Mouse (Mus musculus) MEL (cell line): ENCODE data around the gene Srsf5. TPM values are rescaled to one million over a fixed set of nuclear protein-coding genes. Genes with fewer than 3 reads are reported as not detected.
A peak's percentile ranks its signal among the peaks of the same experiment; 100 is the strongest.

ENCODE experiments used
- DNase-seq: peaks from one replicate; pipeline ENCODE4 v3.0.0; 2011; ENCODE audit warnings: low read depth, low spot score
- H3K27ac ChIP-seq: 2 replicates; pipeline ENCODE4 v1.5.1; 2012; ENCODE audit warnings: low read depth, mild to moderate bottlenecking, control low read depth, low read length, moderate library complexity; ENCODE audit not compliant: control insufficient read depth
- H3K27me3 ChIP-seq, 2 experiments: fragments of 150-350 bp in 1 of 2; sonication (generic) in 1 of 2; 2 replicates each; pipeline ENCODE4 v1.6.1; 2012; ENCODE audit warnings: low read length in 2 of 2, mild to moderate bottlenecking in 2 of 2, improper control_type of control experiment in 1 of 2, moderate library complexity in 1 of 2; ENCODE audit not compliant: insufficient read depth in 2 of 2, control insufficient read depth in 1 of 2
- H3K36me3 ChIP-seq, 2 experiments: 2 replicates each; pipeline ENCODE4 v1.6.1; 2012 to 2014; ENCODE audit warnings: low read length in 2 of 2, improper control_type of control experiment in 1 of 2, inconsistent platforms in 1 of 2, mild to moderate bottlenecking in 1 of 2; ENCODE audit not compliant: insufficient read depth in 2 of 2, control insufficient read depth in 1 of 2
- H3K4me1 ChIP-seq, 2 experiments: fragments of 150-350 bp in 1 of 2; sonication (generic) in 1 of 2; 2 replicates each; pipeline ENCODE4 v1.6.1; 2012; ENCODE audit warnings: low read length in 2 of 2, improper control_type of control experiment in 1 of 2, mild to moderate bottlenecking in 1 of 2; ENCODE audit not compliant: insufficient read depth in 2 of 2, control insufficient read depth in 1 of 2
- H3K4me3 ChIP-seq, 2 experiments: fragments of 150-350 bp in 1 of 2; sonication (generic) in 1 of 2; 2 replicates each; pipeline ENCODE4 v1.5.1; 2012; ENCODE audit warnings: low read depth in 2 of 2, low read length in 2 of 2, mild to moderate bottlenecking in 2 of 2, moderate library complexity in 2 of 2, control low read depth in 1 of 2, improper control_type of control experiment in 1 of 2; ENCODE audit not compliant: control insufficient read depth in 1 of 2, insufficient read depth in 1 of 2
- H3K79me2 ChIP-seq: 2 replicates; pipeline ENCODE4 v1.6.1; 2012; ENCODE audit warnings: mild to moderate bottlenecking, low read length, moderate library complexity; ENCODE audit not compliant: control insufficient read depth, poor library complexity, insufficient read depth
- H3K9ac ChIP-seq: 2 replicates; pipeline ENCODE4 v1.6.1; 2012; ENCODE audit warnings: low read depth, mild to moderate bottlenecking, control low read depth, low read length, moderate library complexity; ENCODE audit not compliant: control insufficient read depth, poor library complexity, severe bottlenecking
- H3K9me3 ChIP-seq: fragments of 150-350 bp; sonication (generic); replicated peaks from 2 replicates; pipeline ENCODE4 v1.6.1; 2012; ENCODE audit warnings: mild to moderate bottlenecking, low read length, improper control_type of control experiment, moderate library complexity; ENCODE audit not compliant: insufficient read depth
- BHLHE40 ChIP-seq: IDR thresholded peaks from 2 replicates; pipeline ENCODE4 v1.6.1; 2012; ENCODE audit warnings: low read depth, mild to moderate bottlenecking, inconsistent platforms, low read length, improper control_type of control experiment, borderline replicate concordance
- CHD2 ChIP-seq: IDR thresholded peaks from 2 replicates; pipeline ENCODE4 v1.6.1; 2011; ENCODE audit warnings: low read length, improper control_type of control experiment
- ELF1 ChIP-seq: IDR thresholded peaks from 2 replicates; pipeline ENCODE4 v1.6.1; 2014; ENCODE audit warnings: low read depth, mild to moderate bottlenecking, inconsistent platforms, low read length, improper control_type of control experiment, moderate library complexity
- EP300 ChIP-seq, 2 experiments: IDR thresholded peaks; 2 replicates each; pipeline ENCODE4 v1.6.1; 2011; ENCODE audit warnings: improper control_type of control experiment in 2 of 2, low read length in 2 of 2, low read depth in 1 of 2, mild to moderate bottlenecking in 1 of 2
- ETS1 ChIP-seq: IDR thresholded peaks from 2 replicates; pipeline ENCODE4 v1.6.1; 2012; ENCODE audit warnings: low read depth, mild to moderate bottlenecking, inconsistent platforms, low read length, improper control_type of control experiment, moderate library complexity
- GABPA ChIP-seq: IDR thresholded peaks from 2 replicates; pipeline ENCODE4 v1.6.1; 2012; ENCODE audit warnings: low read depth, mild to moderate bottlenecking, inconsistent platforms, low read length, improper control_type of control experiment, moderate library complexity
- GATA1 ChIP-seq: IDR thresholded peaks from 2 replicates; pipeline ENCODE4 v1.6.1; 2011; ENCODE audit warnings: low read depth, low read length, improper control_type of control experiment
- HCFC1 ChIP-seq: IDR thresholded peaks from 2 replicates; pipeline ENCODE4 v1.6.1; 2012; ENCODE audit warnings: low read depth, mild to moderate bottlenecking, inconsistent platforms, low read length, improper control_type of control experiment, moderate library complexity
- JUND ChIP-seq: IDR thresholded peaks from 2 replicates; pipeline ENCODE4 v1.6.1; 2011; ENCODE audit warnings: low read depth, mild to moderate bottlenecking, improper control_type of control experiment, low read length
- KAT2A ChIP-seq: conservative IDR thresholded peaks from 2 replicates; pipeline ENCODE4 v1.6.1; 2012; ENCODE audit warnings: low read depth, low read length, improper control_type of control experiment, inconsistent platforms
- MAFK ChIP-seq: IDR thresholded peaks from 2 replicates; pipeline ENCODE4 v1.6.1; 2011; ENCODE audit warnings: low read depth, mild to moderate bottlenecking, low read length, improper control_type of control experiment, borderline replicate concordance
- MAX ChIP-seq: IDR thresholded peaks from 2 replicates; pipeline ENCODE4 v1.6.1; 2011; ENCODE audit warnings: low read length, improper control_type of control experiment
- MAZ ChIP-seq: IDR thresholded peaks from 2 replicates; pipeline ENCODE4 v1.6.1; 2012; ENCODE audit warnings: low read depth, mild to moderate bottlenecking, inconsistent platforms, low read length, improper control_type of control experiment
- MXI1 ChIP-seq: IDR thresholded peaks from 2 replicates; pipeline ENCODE4 v1.6.1; 2011; ENCODE audit warnings: mild to moderate bottlenecking, low read depth, low read length, improper control_type of control experiment
- MYB ChIP-seq: IDR thresholded peaks from 2 replicates; pipeline ENCODE4 v1.6.1; 2011; ENCODE audit warnings: mild to moderate bottlenecking, low read depth, low read length, improper control_type of control experiment
- MYC ChIP-seq: IDR thresholded peaks from 2 replicates; pipeline ENCODE4 v1.6.1; 2011; ENCODE audit warnings: low read depth, mild to moderate bottlenecking, low read length, improper control_type of control experiment, moderate library complexity
- NELFE ChIP-seq: IDR thresholded peaks from 2 replicates; pipeline ENCODE4 v1.6.1; 2011; ENCODE audit warnings: low read depth, low read length, improper control_type of control experiment
- NRF1 ChIP-seq: IDR thresholded peaks from 2 replicates; pipeline ENCODE4 v1.6.1; 2014; ENCODE audit warnings: low read depth, mild to moderate bottlenecking, inconsistent platforms, low read length, improper control_type of control experiment, moderate library complexity; ENCODE audit not compliant: poor library complexity, insufficient read depth, severe bottlenecking
- RCOR1 ChIP-seq: IDR thresholded peaks from 2 replicates; pipeline ENCODE4 v1.6.1; 2012; ENCODE audit warnings: low read depth, mild to moderate bottlenecking, inconsistent platforms, low read length, improper control_type of control experiment
- SIN3A ChIP-seq: IDR thresholded peaks from 2 replicates; pipeline ENCODE4 v1.6.1; 2012; ENCODE audit warnings: low read length, improper control_type of control experiment, inconsistent platforms
- TAL1 ChIP-seq: IDR thresholded peaks from 2 replicates; pipeline ENCODE4 v1.6.1; 2012; ENCODE audit warnings: mild to moderate bottlenecking, inconsistent platforms, low read length, moderate library complexity, mixed read lengths
- TBP ChIP-seq: IDR thresholded peaks from 2 replicates; pipeline ENCODE4 v1.8.0; 2011; ENCODE audit warnings: low read depth, low read length, improper control_type of control experiment
- TCF12 ChIP-seq: IDR thresholded peaks from 2 replicates; pipeline ENCODE4 v1.6.1; 2014; ENCODE audit warnings: low read depth, mild to moderate bottlenecking, inconsistent platforms, low read length, improper control_type of control experiment, moderate library complexity
- UBTF ChIP-seq: IDR thresholded peaks from 2 replicates; pipeline ENCODE4 v1.6.1; 2012; ENCODE audit warnings: low read depth, mild to moderate bottlenecking, inconsistent platforms, low read length, improper control_type of control experiment, moderate library complexity, borderline replicate concordance; ENCODE audit not compliant: insufficient read depth
- USF1 ChIP-seq: IDR thresholded peaks from 2 replicates; pipeline ENCODE4 v1.6.1; 2014; ENCODE audit warnings: low read depth, mild to moderate bottlenecking, inconsistent platforms, low read length, improper control_type of control experiment, moderate library complexity
- ZC3H11A ChIP-seq: IDR thresholded peaks from 2 replicates; pipeline ENCODE4 v1.6.1; 2012; ENCODE audit warnings: low read depth, mild to moderate bottlenecking, inconsistent platforms, low read length, improper control_type of control experiment
- ZKSCAN1 ChIP-seq: IDR thresholded peaks from 2 replicates; pipeline ENCODE4 v1.6.1; 2012; ENCODE audit warnings: low read depth, mild to moderate bottlenecking, inconsistent platforms, low read length, improper control_type of control experiment, moderate library complexity
- ZNF384 ChIP-seq: IDR thresholded peaks from 2 replicates; pipeline ENCODE4 v1.6.1; 2012; ENCODE audit warnings: low read depth, mild to moderate bottlenecking, inconsistent platforms, low read length, improper control_type of control experiment
- polyA plus RNA-seq, 2 experiments: library from polyadenylated mRNA; stranded (reverse) in 1 of 2; unstranded in 1 of 2; fragments of >175 nt in 1 of 2; fragments of >200 nt in 1 of 2; gene quantifications; 2 replicates each; pipeline versions ENCODE4 v1.2.1 to v1.2.4; 2012; ENCODE audit warnings: low replicate concordance in 2 of 2, low read depth in 1 of 2; ENCODE audit not compliant: insufficient read length in 2 of 2, insufficient read depth in 1 of 2, missing spikeins in 1 of 2
- total RNA-seq: library from RNA; depleted of rRNA; stranded (reverse); fragments of 300-350 nt; gene quantifications from 2 replicates; pipeline ENCODE4 v1.2.3, GENCODE M21; 2012

Srsf5 gene
- total and polyA plus RNA-seq, 3 experiments, result 276 to 460 (median 401) TPM

DNA sequence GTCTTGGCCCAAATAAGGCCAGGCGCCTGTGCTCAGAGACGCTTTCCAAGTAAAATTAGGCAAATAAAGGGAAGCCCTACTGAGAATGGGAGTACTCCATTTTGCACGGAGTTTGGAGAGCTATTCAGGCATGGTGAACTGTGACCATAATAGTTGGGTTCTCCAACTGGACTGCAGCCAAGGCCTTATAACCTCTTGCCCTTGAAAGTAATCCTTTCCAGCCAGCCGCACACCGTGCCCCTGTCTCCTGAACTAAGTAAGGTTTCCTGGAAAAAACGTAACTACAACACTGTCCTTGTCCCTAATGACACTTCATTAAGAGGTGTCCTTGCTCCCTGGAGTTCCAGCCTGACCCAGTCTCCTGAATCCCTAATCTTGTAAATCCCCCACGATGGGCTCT lies 19.4 kb upstream of the Srsf5 start:
- H3K9ac ChIP-seq, result no peak overlapping the region

DNA sequence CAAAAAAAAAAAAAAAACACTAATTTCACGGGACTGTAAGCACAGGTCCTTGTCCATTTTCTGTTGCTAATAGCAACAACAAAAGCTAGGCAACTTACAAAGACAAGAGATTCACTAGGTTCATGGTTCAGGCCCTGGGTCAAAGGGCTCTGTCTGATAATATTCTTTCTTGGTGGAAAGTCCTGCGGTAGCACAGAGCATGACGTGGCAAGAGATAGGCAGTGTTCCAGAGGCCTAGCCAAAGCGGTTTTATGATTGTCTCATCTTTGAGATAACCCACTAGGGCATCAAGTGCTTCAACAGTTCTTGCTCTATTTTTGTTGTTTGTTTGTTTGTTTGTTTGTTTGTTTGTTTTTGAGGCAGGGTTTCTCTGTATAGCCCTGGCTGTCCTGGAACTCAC lies 18.8 kb upstream of the Srsf5 start:
- Histone ChIP-seq H3K4me3 (no peak overlapping the region), H3K9me3 (no peaks in the 10 kb centered on the region), H3K79me2 (no peaks in the 10 kb centered on the region), H3K4me1 (peaks cover 9 to 21% of the 10 kb centered on the region in 2 experiments), H3K9ac (no peak overlapping the region), H3K27me3 (no peaks in the 10 kb centered on the region; a peak in 1 of 4 replicates), H3K27ac (0 out of 2 replicates have a peak overlapping the region, but pooled peaks have one; percentile 14), H3K36me3 (peaks cover 0 to 19% of the 10 kb centered on the region in 2 experiments; a peak in 2 of 4 replicates)
- peak; percentile 84 for DNase-seq
- TF ChIP-seq MYB (0 out of 2 replicates have a peak, but pooled peaks have one; percentile 18), SIN3A (peak; percentile 42), USF1 (no peak), MAZ (no peak), EP300 (IDR thresholded peaks at IDR 0.05; ENCODE audit: low read depth in 1 of 2, low read length in 2 of 2) (peak; percentile 84 to 88), ELF1 (no peak), ZNF384 (peak; percentile 70), CHD2 (no peak; the same call in 1 of the 2 replicates), GABPA (no peak), GATA1 (peak; percentile 94), MAFK (0 out of 2 replicates have a peak, but pooled peaks have one; percentile 40), ETS1 (peak; percentile 87), TCF12 (peak; percentile 80), MAX (no peak), ZKSCAN1 (no peak), TAL1 (peak; percentile 22; the same call in 1 of the 2 replicates), HCFC1 (no peak), KAT2A (no peak), BHLHE40 (peak; percentile 14; the same call in 1 of the 2 replicates), ZC3H11A (no peak), JUND (0 out of 2 replicates have a peak, but pooled peaks have one; percentile 36), MYC (no peak), UBTF (no peak), RCOR1 (peak; percentile 90), NELFE (no peak), MXI1 (no peak), TBP (no peak)

More for the DNA sequence above, 19.4 kb upstream of the Srsf5 start:
- H3K9me3 ChIP-seq, result no peaks in the 10 kb centered on the region
- peaks cover 0 to 19% of the 10 kb centered on the region in 2 experiments; a peak in 2 of 4 replicates for H3K36me3 ChIP-seq
- no peak overlapping the region for H3K4me3 ChIP-seq
- H3K79me2 ChIP-seq, result no peaks in the 10 kb centered on the region
- H3K4me1 ChIP-seq, result peaks cover 9 to 23% of the 10 kb centered on the region in 2 experiments
- TF ChIP-seq NRF1 (no peak), MAFK (no peak), GABPA (no peak)
- H3K27ac ChIP-seq, result no peak overlapping the region
- no peaks in the 10 kb centered on the region; a peak in 1 of 4 replicates for H3K27me3 ChIP-seq
- DNase-seq, result no peak
